Mouse (Mus musculus): ENCODE measurements around the gene Slc6a14.

Gene Slc6a14

DNA sequence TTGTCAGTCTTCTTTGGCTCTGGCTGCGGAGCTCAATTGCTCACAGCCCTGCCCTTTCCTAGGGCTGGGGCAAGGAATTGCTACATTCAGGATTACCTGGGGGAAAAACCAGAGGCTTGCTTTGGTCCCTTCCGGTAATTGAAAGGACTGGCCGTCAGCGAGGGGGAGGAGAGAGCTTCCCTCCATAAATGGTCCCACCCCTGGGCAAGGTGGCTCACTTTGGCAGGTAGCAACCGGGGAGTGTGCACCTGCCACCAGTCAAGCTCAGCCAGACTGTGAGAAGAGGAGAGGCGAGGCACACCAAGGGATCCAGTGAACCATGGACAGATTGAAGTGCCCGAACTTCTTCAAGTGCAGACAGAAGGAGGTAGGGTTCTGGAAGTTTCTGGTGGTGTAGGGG, at the start of gene Slc6a14:
Gene Slc6a14, plus strand, starts transcription at position 68 of the 400 bp plus-strand sequence.
- DNase-seq: no peak

DNA sequence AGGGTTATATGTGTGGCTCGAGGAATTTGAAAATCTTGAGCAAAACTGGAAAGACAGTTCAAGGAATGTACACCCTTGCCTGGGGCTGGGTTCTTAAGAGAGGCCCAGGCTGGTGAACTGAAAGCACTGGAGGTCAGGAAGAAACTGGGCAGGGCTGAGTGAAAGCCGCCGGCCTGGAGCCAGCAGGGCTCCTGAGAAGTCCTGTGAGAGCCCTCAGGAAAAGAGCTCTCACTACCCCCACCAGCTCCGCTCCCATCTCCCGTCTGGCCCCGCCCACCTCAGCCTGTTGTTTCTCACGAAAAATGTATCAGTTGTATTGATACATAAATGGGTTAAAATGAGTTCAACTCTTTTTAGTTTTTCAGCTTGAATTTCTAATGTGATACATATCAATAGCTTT, 43.8 kb upstream of the Slc6a14 start:
- DNase-seq: no peak

DNA sequence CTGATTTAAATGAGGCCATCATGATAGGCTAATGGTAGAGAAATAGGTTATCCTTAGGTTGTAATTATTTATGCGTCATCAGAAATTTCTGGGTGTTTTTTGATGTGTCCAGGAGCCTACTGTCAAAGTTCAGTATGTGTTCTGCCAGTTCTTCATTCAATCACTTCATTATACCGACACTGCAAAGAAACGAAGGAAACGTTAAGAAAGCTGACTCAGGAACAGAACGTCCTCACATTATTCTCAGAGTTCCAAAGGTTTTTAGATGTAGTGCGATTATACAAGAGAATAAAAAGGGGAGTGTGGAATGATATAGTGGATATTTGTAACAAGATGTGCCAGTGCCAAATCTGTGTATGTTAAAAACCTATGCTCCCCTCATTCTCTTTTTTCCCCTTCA, 19.5 kb upstream of the Slc6a14 start:
- no peak for DNase-seq

DNA sequence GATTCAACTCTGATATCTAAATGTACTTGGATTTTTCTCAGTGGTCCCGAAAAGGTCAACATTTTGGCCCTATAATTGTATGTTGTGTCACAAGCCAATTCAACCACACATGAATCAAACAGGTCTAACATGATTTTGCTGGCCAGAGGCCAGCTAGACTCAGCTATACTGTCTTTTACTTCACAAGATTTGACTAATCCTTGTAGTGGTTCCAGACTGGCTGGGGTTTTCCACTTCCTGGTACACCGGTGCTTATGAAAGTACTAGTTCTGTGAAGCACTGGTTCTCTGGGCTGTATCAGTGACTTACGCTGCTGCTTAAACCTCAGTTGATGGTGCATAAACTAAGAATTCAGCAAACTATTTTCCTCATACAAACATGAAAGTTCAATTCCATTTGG, 19.0 kb upstream of the Slc6a14 start:
- DNase-seq: no peak

DNA sequence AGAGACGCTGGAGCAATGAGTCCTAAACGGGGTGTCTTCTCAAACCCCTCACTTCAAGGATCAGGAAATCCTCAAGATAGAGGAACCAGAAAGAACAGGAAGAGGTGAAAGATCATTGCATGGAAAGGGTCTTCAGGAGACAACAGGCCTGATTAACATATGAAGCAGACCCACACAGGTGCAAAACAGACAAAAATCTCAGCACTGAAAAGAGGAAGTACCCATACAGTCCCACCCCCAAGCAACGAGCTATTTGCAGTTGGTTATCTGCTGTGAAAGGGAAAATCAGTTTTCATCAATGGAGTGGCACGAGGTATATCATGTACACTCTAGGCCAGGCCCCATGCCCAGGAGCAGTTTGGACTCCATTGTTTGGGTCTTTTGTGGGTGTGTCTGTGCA, 13.1 kb upstream of the Slc6a14 start:
- no peak for DNase-seq

DNA sequence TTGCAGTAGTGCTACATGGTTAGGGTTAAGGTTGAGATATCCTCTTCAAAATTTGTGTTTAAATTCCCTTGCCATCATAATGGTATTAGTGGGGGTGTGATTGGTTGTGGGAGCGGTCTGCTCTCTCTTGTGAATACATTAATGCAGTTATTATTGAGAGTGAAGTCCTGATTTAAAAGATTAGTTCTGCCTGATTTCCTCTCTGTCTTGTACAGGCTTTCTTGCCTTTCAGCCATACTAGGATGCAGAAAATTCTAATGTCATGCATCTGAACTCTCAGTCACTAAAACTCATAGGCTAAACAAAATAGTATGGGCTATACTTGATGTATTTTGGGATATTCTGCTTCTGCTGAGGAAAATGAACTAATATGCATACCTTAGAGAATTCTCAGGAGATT, 10.2 kb upstream of the Slc6a14 start:
- DNase-seq: no peak

DNA sequence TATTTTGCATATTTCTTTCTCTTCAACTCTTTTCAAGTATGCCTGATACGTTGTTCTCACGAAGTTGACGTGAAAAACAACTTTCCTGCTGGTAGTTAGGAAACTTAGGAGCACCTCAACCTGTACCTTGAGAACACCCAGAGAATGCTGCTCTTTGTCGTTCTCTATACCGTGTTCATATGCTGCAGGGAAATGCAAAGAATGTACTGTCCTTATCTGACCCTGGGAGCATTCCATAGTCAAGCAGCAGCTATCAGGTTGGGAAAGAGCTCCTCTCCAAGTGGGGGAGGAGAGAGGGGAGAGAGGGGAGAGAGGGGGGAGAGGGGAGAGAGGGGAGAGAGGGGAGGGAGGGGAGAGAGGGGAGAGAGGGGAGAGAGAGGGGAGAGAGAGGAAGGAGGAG, 597 bp downstream of the Slc6a14 start:
- no peak for DNase-seq

DNA sequence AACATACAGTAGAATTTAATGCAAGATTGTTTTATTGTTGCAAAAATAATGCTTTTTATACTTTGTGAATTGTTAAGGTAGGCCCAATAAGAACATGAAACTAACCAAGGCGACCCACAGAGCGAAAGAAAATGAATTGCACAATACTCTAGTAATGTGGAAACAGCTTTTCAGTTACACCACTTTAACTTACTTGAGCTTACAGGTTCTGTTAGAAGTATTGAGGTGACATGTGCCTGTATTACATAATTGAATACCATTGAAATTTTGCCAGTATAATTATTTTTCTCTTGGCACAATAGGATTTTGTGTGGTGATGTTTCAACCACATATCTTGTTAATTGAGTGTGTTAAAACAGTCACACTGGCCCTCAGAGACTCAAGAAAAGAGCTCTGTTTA, 2.2 kb downstream of the Slc6a14 start:
- no peak for DNase-seq

DNA sequence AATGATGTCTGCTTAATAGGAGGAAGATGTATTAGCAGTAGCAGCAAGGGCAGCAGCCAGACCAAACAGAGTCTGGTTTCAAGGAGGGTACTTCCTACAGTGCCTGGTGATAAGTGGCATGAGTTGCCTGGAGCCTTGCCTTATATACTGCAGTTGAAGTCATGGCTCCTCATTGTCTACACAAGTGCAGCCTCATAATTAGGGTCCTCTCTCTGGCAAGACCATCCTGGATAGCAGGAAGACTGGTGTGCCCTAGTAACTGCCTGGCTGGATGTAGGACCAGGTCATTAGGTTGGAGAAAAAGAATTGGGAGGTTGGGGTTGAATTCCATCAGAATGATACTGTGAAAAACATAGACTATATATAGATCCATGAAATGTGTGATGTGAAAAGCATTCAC, 30.3 kb downstream of the Slc6a14 start, which contains the start of gene Gm28269:
Gene Gm28269, minus strand, starts transcription at position 101 of the 400 bp plus-strand sequence.
- no peak for DNase-seq
